ENCODE assay signal across 30 mouse cellular contexts in the genomic region with DNA sequence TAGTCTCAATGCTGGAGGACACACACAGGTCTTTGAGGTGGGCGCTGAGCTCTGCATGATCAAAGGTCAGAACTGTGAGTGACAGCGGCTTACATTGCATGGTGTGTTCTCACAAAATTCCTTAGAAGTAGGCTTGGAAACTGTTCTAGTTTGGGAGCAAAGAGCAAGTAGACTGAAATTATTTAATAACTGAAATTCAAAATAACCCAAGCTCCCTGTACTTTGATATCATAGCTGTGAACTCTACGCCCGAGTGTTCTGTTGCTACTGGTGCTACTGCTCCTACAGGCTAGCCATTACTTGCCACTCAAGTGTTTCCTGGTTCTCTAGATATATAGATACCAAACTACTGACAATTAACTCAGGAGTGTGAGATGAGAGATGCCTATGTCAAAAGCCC. TPM values are rescaled to one million over a fixed set of nuclear protein-coding genes. Genes with fewer than 3 reads are reported as not detected.
"Had no signal": no experiment of that assay in that cellular context is flagged by ENCODE, and none has a peak within 500 bp of the region (broad histone marks: within the 10 kb centered on the region; RNA-seq: fewer than 3 reads in every experiment).

No protein-coding gene starts in this region.

- H3K9ac ChIP-seq: heart, embryonic 12.5 days; hindbrain, embryonic 12.5 days; hindbrain, embryonic 14.5 days; intestine, embryonic 15.5 days; kidney, embryonic 15.5 days; limb, embryonic 12.5 days; liver, embryonic 13.5 days; liver, embryonic 15.5 days had no signal

- H3K27ac ChIP-seq: gastrocnemius, adult 2 months; heart, embryonic 10.5 days; hindbrain, embryonic 10.5 days; hindbrain, embryonic 12.5 days; hindbrain, embryonic 14.5 days; intestine, embryonic 15.5 days; kidney, embryonic 15.5 days; layer of hippocampus, adult 2 months; left cerebral cortex, adult 2 months; limb, embryonic 10.5 days; limb, embryonic 12.5 days; liver, embryonic 13.5 days; liver, embryonic 15.5 days had no signal

- H3K4me2 ChIP-seq: heart, embryonic 12.5 days; hindbrain, embryonic 12.5 days; hindbrain, embryonic 14.5 days; intestine, embryonic 15.5 days; kidney, embryonic 15.5 days; limb, embryonic 12.5 days; liver, embryonic 11.5 days; liver, embryonic 13.5 days; liver, embryonic 15.5 days had no signal

- H3K9me3 ChIP-seq: heart, embryonic 10.5 days; heart, embryonic 12.5 days; hindbrain, embryonic 10.5 days; hindbrain, embryonic 12.5 days; intestine, embryonic 15.5 days; kidney, embryonic 15.5 days; limb, embryonic 10.5 days; limb, embryonic 12.5 days; liver, embryonic 13.5 days; liver, embryonic 15.5 days had no signal

- H3K27me3 ChIP-seq: heart, embryonic 12.5 days; hindbrain, embryonic 12.5 days; intestine, embryonic 15.5 days; kidney, embryonic 15.5 days; limb, embryonic 12.5 days; liver, embryonic 13.5 days; liver, embryonic 15.5 days had no signal

- H3K4me3 ChIP-seq: gastrocnemius, adult 2 months; heart, embryonic 10.5 days; heart, embryonic 12.5 days; hindbrain, embryonic 10.5 days; hindbrain, embryonic 12.5 days; intestine, embryonic 15.5 days; kidney, embryonic 15.5 days; layer of hippocampus, adult 2 months; left cerebral cortex, adult 2 months; limb, embryonic 10.5 days; limb, embryonic 12.5 days; liver, embryonic 13.5 days; liver, embryonic 15.5 days had no signal

- ATAC-seq: forebrain, embryonic 16.5 days; hindbrain, embryonic 16.5 days; inflammation-experienced regulatory T-cells, adult 6 months; intestine, embryonic 15.5 days; intestine, postnatal 0 days had no signal

- H3K36me3 ChIP-seq: heart, embryonic 10.5 days; heart, embryonic 12.5 days; hindbrain, embryonic 10.5 days; hindbrain, embryonic 12.5 days; intestine, embryonic 15.5 days; kidney, embryonic 15.5 days; limb, embryonic 10.5 days; limb, embryonic 12.5 days; liver, embryonic 13.5 days; liver, embryonic 15.5 days had no signal

- DNase-seq: gastrocnemius, adult 2 months; gastrocnemius, postnatal 10 days; gastrocnemius, postnatal 25 days; heart, adult 18-20 months; heart, postnatal 10 days; heart, postnatal 4 days; kidney, postnatal 25 days; liver; liver, embryonic 13.5 days had no signal

- H3K4me1 ChIP-seq: heart, embryonic 10.5 days; heart, embryonic 12.5 days; hindbrain, embryonic 10.5 days; hindbrain, embryonic 12.5 days; limb, embryonic 10.5 days; limb, embryonic 12.5 days; liver, embryonic 13.5 days; liver, embryonic 15.5 days had no signal

RNA-seq across cellular contexts. Expression of gene Txndc8, which starts 43.4 kb away (rescaled TPM):
- polyA plus RNA-seq: forebrain, embryonic 16.5 days; frontal cortex, adult 2 months; heart, embryonic 10.5 days; heart, embryonic 12.5 days; heart, embryonic 14.5 days; heart, embryonic 16.5 days; hindbrain, embryonic 10.5 days; hindbrain, embryonic 12.5 days; hindbrain, embryonic 14.5 days; hindbrain, embryonic 16.5 days; inflammation-experienced regulatory T-cells, adult 6 months; intestine, embryonic 15.5 days; intestine, postnatal 0 days; kidney, embryonic 15.5 days; limb, embryonic 10.5 days; limb, embryonic 12.5 days; limb, embryonic 14.5 days; liver, embryonic 11.5 days; liver, embryonic 13.5 days; liver, embryonic 15.5 days had no signal

RNA-seq across cellular contexts. Expression of gene D630039A03Rik, which starts 49.4 kb away (rescaled TPM):
- polyA plus RNA-seq: forebrain, embryonic 16.5 days had no signal
